Mouse (Mus musculus): ENCODE results near the gene Rufy4. TPM values are rescaled to one million over a fixed set of nuclear protein-coding genes. Genes with fewer than 3 reads are reported as not detected.

Rufy4 gene
- polyA plus RNA-seq, 1 experiment from 2014 or later = 0.45 TPM

DNA sequence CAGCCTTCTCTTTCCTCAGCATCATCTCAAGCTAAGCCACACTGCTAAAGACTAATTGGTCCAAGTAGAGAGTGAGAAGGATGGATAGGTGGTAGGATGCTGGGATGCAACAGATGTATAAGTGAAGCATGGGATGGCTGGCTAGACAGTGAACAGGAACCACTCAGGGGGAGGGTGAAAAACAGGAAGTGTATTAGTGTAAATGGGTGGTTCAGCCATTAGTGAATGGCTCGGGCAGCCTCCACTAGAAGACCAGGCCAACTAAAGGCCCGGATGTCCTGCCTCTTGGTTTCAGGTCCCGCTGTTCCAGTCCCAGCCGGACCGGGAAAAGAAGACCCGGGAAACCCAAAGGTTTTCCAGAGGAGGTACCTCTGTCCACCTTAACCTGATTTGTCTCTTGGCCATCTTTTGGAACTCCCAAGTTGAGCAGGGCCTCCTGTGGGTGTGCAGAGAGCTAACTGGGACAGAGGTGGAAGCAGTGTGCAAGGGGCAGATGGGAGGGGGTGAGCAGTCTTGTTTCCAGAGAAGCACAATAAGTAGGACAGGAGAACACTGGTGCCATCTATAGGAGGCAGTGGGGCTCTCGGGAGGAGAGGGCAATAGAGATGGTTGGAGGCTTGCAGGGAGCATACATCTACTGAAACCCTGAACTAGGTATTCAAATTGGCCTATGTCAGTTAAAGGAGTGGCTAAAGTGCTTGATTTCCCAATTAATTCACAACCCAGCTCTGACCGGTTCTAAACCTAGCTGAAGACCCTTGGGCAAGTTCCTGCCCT is 5.7 kb downstream of the Rufy4 start:
- 87% methylated on average over 8 of the region's 8 CpGs for WGBS
- H3K9me3 ChIP-seq (replicated peaks; ENCODE audit: control insufficient read depth, low read length) = no peaks in the 10 kb centered on the region
- H3K4me3 ChIP-seq (ENCODE audit: low read length) = no peak overlapping the region
- no peak overlapping the region for H3K27ac ChIP-seq (ENCODE audit: low read length)
- peaks cover under 1% of the 10 kb centered on the region; the same call in 1 of the 2 replicates for H3K27me3 ChIP-seq (ENCODE audit: control insufficient read depth, insufficient read depth, low read length)
- ATAC-seq (replicated peaks; ENCODE audit: extremely low read depth, insufficient read depth, low FRiP score) = no peak
- H3K4me2 ChIP-seq (ENCODE audit: low read depth, low read length) = no peak overlapping the region
- no peak overlapping the region for H3K9ac ChIP-seq (ENCODE audit: low read length)
- H3K36me3 ChIP-seq (ENCODE audit: control insufficient read depth, insufficient read depth) = no peaks in the 10 kb centered on the region
- no peaks in the 10 kb centered on the region for H3K4me1 ChIP-seq (ENCODE audit: control insufficient read depth, insufficient read depth, low read length)

DNA sequence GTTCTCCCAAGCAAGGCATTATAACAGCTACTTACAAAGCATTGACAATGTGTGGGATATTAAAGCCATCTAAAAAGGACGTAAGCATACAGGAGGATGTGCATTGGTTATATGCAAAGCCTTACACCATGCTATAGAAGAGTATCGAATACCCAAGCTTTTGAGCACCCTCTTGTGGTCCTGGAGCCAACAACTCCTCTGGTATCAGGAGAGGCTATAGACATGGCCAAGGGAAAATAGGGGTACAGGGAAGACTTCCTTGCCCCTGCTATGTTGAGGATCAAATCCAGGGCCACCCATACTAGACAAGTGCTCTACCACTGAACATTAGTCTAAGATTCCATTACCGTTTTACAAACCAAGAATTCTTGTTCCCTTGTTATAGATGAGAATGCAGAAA is 6.7 kb downstream of the Rufy4 start:
- 70% methylated on average over 3 of the region's 3 CpGs for WGBS
- H3K36me3 ChIP-seq (ENCODE audit: control insufficient read depth, insufficient read depth) = no peaks in the 10 kb centered on the region
- ATAC-seq (replicated peaks; ENCODE audit: extremely low read depth, insufficient read depth, low FRiP score) = no peak

DNA sequence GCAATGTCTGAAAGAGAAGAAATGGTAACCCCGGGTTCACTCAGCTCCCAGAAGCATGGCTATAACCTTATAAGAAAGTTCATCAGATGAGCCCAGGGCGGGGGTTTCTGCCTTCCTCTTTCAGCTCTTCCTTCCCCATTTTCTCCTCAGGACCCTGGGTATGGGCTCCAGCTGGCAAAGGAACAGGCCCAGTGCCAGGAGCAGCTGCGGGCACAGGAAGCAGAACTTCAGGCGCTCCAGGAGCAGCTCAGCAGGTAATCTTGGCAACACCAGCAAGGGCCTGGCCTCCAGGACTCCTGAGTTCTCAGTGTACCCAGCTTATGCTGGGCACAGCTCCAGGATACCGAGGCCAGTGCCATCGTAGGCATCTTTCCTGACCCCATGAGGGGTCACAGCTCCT is 8.6 kb downstream of the Rufy4 start:
- no peak overlapping the region for H3K27ac ChIP-seq (ENCODE audit: low read length)
- no peak overlapping the region for H3K9ac ChIP-seq (ENCODE audit: low read length)
- H3K4me2 ChIP-seq (ENCODE audit: low read depth, low read length) = no peak overlapping the region
- H3K27me3 ChIP-seq (ENCODE audit: control insufficient read depth, insufficient read depth, low read length) = no peaks in the 10 kb centered on the region
- 74% methylated on average over 6 of the region's 6 CpGs for WGBS
- ATAC-seq (replicated peaks; ENCODE audit: extremely low read depth, insufficient read depth, low FRiP score) = no peak
- no peak overlapping the region for H3K4me3 ChIP-seq (ENCODE audit: low read length)
- H3K36me3 ChIP-seq (ENCODE audit: control insufficient read depth, insufficient read depth) = no peaks in the 10 kb centered on the region
- no peaks in the 10 kb centered on the region for H3K4me1 ChIP-seq (ENCODE audit: control insufficient read depth, insufficient read depth, low read length)
- H3K9me3 ChIP-seq (replicated peaks; ENCODE audit: control insufficient read depth, low read length) = no peaks in the 10 kb centered on the region

More for the DNA sequence above, 6.7 kb downstream of the Rufy4 start:
- Histone ChIP-seq H3K4me3 (ENCODE audit: low read length) (no peak overlapping the region), H3K27ac (ENCODE audit: low read length) (no peak overlapping the region), H3K9ac (ENCODE audit: low read length) (no peak overlapping the region), H3K4me2 (ENCODE audit: low read depth, low read length) (no peak overlapping the region), H3K27me3 (ENCODE audit: control insufficient read depth, insufficient read depth, low read length) (no peaks in the 10 kb centered on the region), H3K4me1 (ENCODE audit: control insufficient read depth, insufficient read depth, low read length) (no peaks in the 10 kb centered on the region), H3K9me3 (replicated peaks; ENCODE audit: control insufficient read depth, low read length) (no peaks in the 10 kb centered on the region)

DNA sequence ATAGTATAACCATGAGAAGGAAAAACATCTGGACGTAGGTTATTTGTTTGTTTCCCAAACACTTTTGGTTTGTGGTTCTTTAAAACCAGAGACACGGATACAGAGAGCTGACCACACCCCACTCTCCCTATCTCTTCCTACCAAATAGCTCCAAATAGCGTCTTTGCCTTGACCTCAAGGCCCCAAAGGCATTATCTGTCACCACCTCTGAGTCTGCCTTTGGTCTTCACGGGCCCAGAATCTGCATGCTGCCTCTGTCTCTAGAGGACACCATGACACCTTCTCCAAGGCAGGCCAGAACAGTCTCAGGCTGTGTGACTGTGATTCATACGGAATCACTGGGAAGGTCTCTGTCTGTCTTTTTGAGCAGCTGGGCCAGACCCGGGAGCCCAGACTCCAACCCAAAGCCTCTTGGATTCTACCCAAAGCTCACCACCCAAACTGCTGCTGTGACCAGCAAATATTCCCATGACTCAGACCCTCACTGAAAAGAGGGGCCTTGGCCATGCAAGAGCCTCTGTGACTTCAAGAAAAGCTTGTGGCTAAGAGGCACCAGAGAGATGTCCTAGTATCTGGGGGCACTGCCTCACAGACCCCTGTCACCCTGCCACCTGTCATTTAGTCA is 10.1 kb downstream of the Rufy4 start:
- no peak for ATAC-seq (replicated peaks; ENCODE audit: extremely low read depth, insufficient read depth, low FRiP score)
- H3K4me1 ChIP-seq (ENCODE audit: control insufficient read depth, insufficient read depth, low read length) = no peaks in the 10 kb centered on the region
- H3K4me2 ChIP-seq (ENCODE audit: low read depth, low read length) = no peak overlapping the region
- H3K9me3 ChIP-seq (replicated peaks; ENCODE audit: control insufficient read depth, low read length) = no peaks in the 10 kb centered on the region
- H3K27ac ChIP-seq (ENCODE audit: low read length) = no peak overlapping the region
- no peak overlapping the region for H3K9ac ChIP-seq (ENCODE audit: low read length)
- H3K4me3 ChIP-seq (ENCODE audit: low read length) = no peak overlapping the region
- no peaks in the 10 kb centered on the region for H3K27me3 ChIP-seq (ENCODE audit: control insufficient read depth, insufficient read depth, low read length)
- whole genome bisulfite sequencing = 50% methylated on average over 6 of the region's 6 CpGs
- no peaks in the 10 kb centered on the region for H3K36me3 ChIP-seq (ENCODE audit: control insufficient read depth, insufficient read depth)

DNA sequence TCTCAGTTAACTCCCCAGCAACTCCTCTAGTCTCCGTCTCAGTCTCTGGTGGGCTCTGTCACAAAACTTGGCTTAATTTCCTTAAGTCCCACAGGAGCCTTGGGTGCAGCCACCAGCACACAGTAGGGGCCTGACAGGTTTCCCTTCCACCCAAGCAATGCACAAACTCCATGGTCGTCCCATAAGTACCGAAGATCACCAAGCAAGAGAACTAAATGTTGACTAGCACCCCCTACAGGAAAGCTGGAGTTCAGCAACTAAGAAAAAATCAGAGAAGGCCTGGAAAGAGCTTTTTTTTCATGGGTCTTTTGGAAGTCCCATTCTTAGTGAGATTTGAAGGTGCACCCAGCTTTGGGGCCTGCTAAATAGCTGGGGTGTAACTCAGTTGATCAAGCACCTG is 14.1 kb downstream of the Rufy4 start:
- Histone ChIP-seq H3K9ac (ENCODE audit: low read length) (no peak overlapping the region), H3K4me3 (ENCODE audit: low read length) (no peak overlapping the region), H3K9me3 (replicated peaks; ENCODE audit: control insufficient read depth, low read length) (no peaks in the 10 kb centered on the region), H3K36me3 (ENCODE audit: control insufficient read depth, insufficient read depth) (no peaks in the 10 kb centered on the region), H3K27me3 (ENCODE audit: control insufficient read depth, insufficient read depth, low read length) (no peaks in the 10 kb centered on the region), H3K4me1 (ENCODE audit: control insufficient read depth, insufficient read depth, low read length) (peaks cover 3% of the 10 kb centered on the region; the same call in 1 of the 2 replicates), H3K4me2 (ENCODE audit: low read depth, low read length) (no peak overlapping the region), H3K27ac (ENCODE audit: low read length) (no peak overlapping the region)
- no peak for ATAC-seq (replicated peaks; ENCODE audit: extremely low read depth, insufficient read depth, low FRiP score)
- WGBS = 49% methylated on average over 3 of the region's 3 CpGs

DNA sequence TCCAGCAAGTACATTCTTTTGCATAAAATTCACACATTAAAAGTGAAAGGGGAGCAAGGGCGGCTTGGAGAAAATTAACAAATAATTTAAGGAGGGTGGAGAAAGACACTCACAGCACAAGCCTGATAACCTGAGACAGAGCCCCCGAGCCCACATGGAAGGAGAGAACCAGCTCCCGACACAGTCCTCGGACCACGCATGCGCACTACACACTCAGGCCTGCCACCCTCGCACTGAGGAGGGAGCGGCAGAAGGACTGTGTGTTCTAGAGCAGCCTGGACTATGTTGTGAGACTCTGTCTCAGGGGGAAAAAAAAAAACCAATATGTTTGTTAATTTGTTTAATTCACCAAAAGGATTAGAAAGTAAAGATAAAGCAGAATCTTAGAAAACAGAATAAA is 16.4 kb downstream of the Rufy4 start:
- ATAC-seq (replicated peaks; ENCODE audit: extremely low read depth, insufficient read depth, low FRiP score) = no peak
- H3K36me3 ChIP-seq (ENCODE audit: control insufficient read depth, insufficient read depth) = no peaks in the 10 kb centered on the region
- 73% methylated on average over 8 of the region's 8 CpGs for WGBS
- no peak overlapping the region for H3K9ac ChIP-seq (ENCODE audit: low read length)
- no peak overlapping the region for H3K27ac ChIP-seq (ENCODE audit: low read length)
- peaks cover 3% of the 10 kb centered on the region for H3K4me1 ChIP-seq (ENCODE audit: control insufficient read depth, insufficient read depth, low read length)
- H3K4me3 ChIP-seq (ENCODE audit: low read length) = no peak overlapping the region
- H3K4me2 ChIP-seq (ENCODE audit: low read depth, low read length) = no peak overlapping the region
- H3K9me3 ChIP-seq (replicated peaks; ENCODE audit: control insufficient read depth, low read length) = no peaks in the 10 kb centered on the region
- no peaks in the 10 kb centered on the region for H3K27me3 ChIP-seq (ENCODE audit: control insufficient read depth, insufficient read depth, low read length)

DNA sequence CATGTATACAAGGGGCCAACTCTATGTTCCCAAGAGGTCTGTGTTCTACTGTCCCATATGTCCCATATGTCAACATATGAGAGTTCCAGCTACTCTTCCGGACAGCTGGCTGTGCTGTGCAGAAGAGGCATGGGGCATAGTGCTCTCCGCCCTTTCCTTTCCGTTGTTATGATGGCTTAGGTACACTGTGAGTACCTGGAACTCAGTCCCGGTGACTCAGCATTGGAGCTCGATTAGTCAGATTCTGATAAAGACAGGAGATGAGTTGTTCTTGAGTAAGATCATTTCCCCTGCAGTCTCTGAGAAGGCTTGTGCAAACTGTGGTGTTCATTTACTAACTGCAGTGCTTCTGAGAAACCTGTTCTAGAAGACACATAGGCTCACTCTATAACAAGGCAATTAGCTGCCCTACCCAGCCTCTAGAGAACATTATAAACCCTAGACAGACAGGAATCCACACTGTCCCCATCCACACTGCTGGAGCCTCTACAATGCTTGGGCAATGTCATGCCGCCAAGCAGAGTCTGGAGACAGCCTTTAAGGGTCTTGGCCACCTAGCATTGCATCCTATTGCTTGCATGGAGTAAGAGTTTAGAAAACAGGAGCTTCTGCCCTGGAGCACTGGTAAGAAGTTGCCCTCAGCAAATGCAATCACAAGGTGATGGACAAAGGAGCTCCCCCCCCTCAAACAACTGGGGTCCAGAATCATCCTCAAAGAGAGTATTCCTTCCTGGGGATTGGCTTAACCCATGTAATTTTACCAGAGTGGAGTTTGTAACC is 24.0 kb downstream of the Rufy4 start:
- no peak overlapping the region for H3K4me2 ChIP-seq (ENCODE audit: low read depth, low read length)
- no peak overlapping the region for H3K27ac ChIP-seq (ENCODE audit: low read length)
- WGBS = 79% methylated on average over 6 of the region's 6 CpGs
- H3K4me1 ChIP-seq (ENCODE audit: control insufficient read depth, insufficient read depth, low read length) = peaks cover 11% of the 10 kb centered on the region
- H3K27me3 ChIP-seq (ENCODE audit: control insufficient read depth, insufficient read depth, low read length) = no peaks in the 10 kb centered on the region
- no peak overlapping the region for H3K4me3 ChIP-seq (ENCODE audit: low read length)
- no peaks in the 10 kb centered on the region for H3K36me3 ChIP-seq (ENCODE audit: control insufficient read depth, insufficient read depth)
- ATAC-seq (replicated peaks; ENCODE audit: extremely low read depth, insufficient read depth, low FRiP score) = no peak
- no peak overlapping the region for H3K9ac ChIP-seq (ENCODE audit: low read length)
- no peaks in the 10 kb centered on the region for H3K9me3 ChIP-seq (replicated peaks; ENCODE audit: control insufficient read depth, low read length)

DNA sequence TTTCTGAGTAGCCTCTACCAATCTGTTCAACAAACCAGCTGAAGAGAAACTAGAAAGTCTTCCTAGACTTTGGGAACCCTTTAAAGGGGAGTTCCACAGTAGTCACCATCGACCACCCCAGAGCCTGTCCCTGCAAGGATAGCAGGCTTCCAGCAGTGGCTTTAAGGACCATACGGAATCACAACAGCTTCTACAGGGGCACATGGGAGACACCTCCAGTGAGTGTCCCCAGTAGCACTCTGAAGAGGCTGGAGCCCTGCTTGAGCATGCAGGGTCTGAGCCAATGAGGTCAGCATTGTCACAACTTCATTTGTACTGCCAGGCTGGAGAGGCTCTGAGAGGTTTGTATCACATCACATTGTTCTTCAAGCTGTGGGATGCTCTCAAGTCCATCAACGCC is 24.8 kb downstream of the Rufy4 start:
- 70% methylated on average over 3 of the region's 3 CpGs for WGBS
- Histone ChIP-seq H3K4me3 (ENCODE audit: low read length) (no peak overlapping the region), H3K9me3 (replicated peaks; ENCODE audit: control insufficient read depth, low read length) (no peaks in the 10 kb centered on the region), H3K9ac (ENCODE audit: low read length) (no peak overlapping the region), H3K36me3 (ENCODE audit: control insufficient read depth, insufficient read depth) (no peaks in the 10 kb centered on the region), H3K27me3 (ENCODE audit: control insufficient read depth, insufficient read depth, low read length) (no peaks in the 10 kb centered on the region), H3K4me1 (ENCODE audit: control insufficient read depth, insufficient read depth, low read length) (peaks cover 11% of the 10 kb centered on the region), H3K27ac (ENCODE audit: low read length) (no peak overlapping the region), H3K4me2 (ENCODE audit: low read depth, low read length) (no peak overlapping the region)
- no peak for ATAC-seq (replicated peaks; ENCODE audit: extremely low read depth, insufficient read depth, low FRiP score)

DNA sequence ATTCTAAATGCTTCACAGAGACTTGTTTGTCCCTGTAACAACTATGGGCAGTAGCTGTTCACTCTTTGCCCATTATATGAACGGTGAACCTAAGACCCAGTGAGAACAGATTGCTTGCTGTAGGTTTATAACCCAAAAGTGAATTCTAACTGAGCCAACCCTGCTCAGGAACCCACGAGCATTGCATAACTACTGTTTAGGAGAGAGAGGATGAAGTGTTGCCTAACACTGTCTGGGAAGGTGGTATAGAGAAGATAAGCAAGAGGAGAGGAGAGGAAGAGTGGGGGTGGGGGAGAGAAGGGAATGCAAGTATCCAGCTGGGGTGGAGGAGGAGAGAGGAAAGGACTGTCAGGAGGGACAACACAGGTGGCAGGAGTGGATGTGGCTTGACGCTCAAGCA is 25.8 kb downstream of the Rufy4 start:
- ATAC-seq (replicated peaks; ENCODE audit: extremely low read depth, insufficient read depth, low FRiP score) = no peak
- H3K4me2 ChIP-seq (ENCODE audit: low read depth, low read length) = no peak overlapping the region
- H3K4me3 ChIP-seq (ENCODE audit: low read length) = no peak overlapping the region
- no peak overlapping the region for H3K9ac ChIP-seq (ENCODE audit: low read length)
- 49% methylated on average over 3 of the region's 3 CpGs for WGBS
- H3K4me1 ChIP-seq (ENCODE audit: control insufficient read depth, insufficient read depth, low read length) = peaks cover 11% of the 10 kb centered on the region
- H3K36me3 ChIP-seq (ENCODE audit: control insufficient read depth, insufficient read depth) = no peaks in the 10 kb centered on the region
- no peaks in the 10 kb centered on the region for H3K9me3 ChIP-seq (replicated peaks; ENCODE audit: control insufficient read depth, low read length)
- H3K27ac ChIP-seq (ENCODE audit: low read length) = no peak overlapping the region
- H3K27me3 ChIP-seq (ENCODE audit: control insufficient read depth, insufficient read depth, low read length) = no peaks in the 10 kb centered on the region
